Mouse (Mus musculus) stomach, embryonic 16.5 days (tissue): ENCODE measurements around the gene Bckdhb. TPM values are rescaled to one million over a fixed set of nuclear protein-coding genes. Genes with fewer than 3 reads are reported as not detected.

ENCODE experiments used
- ATAC-seq: fragments of 200-750 bp; cut with Nextera tagmentation; 2 replicates; pipeline ENCODE4 v1.8.0; 2017; ENCODE audit warnings: moderate number of reproducible peaks, moderate TSS enrichment; ENCODE audit not compliant: insufficient read depth, low FRiP score
- H3K27ac ChIP-seq: fragments of 300-500 bp; sonication (generic); 2 replicates; pipeline ENCODE4 v1.5.1; 2014; ENCODE audit warnings: low read length
- H3K27me3 ChIP-seq: fragments of 300-500 bp; sonication (generic); 2 replicates; pipeline ENCODE4 v1.6.1; 2014; ENCODE audit warnings: low read length, control low read depth, mixed read lengths; ENCODE audit not compliant: control insufficient read depth, insufficient read depth
- H3K36me3 ChIP-seq: fragments of 300-500 bp; sonication (generic); 2 replicates; pipeline ENCODE4 v1.6.1; 2014; ENCODE audit warnings: low read length; ENCODE audit not compliant: control insufficient read depth, insufficient read depth
- H3K4me1 ChIP-seq: fragments of 300-500 bp; sonication (generic); 2 replicates; pipeline ENCODE4 v1.6.1; 2014; ENCODE audit warnings: low read length, control low read depth, mixed read lengths; ENCODE audit not compliant: control insufficient read depth, insufficient read depth
- H3K4me2 ChIP-seq: fragments of 300-500 bp; sonication (generic); 2 replicates; pipeline ENCODE4 v1.6.1; 2014; ENCODE audit warnings: low read depth, low read length, mixed read lengths
- H3K4me3 ChIP-seq: fragments of 300-500 bp; sonication (generic); replicated peaks from 2 replicates; pipeline ENCODE4 v1.5.1; 2014; ENCODE audit warnings: mild to moderate bottlenecking, low read length
- H3K9ac ChIP-seq: fragments of 300-500 bp; sonication (generic); 2 replicates; pipeline ENCODE4 v1.6.1; 2014; ENCODE audit warnings: low read length
- H3K9me3 ChIP-seq: fragments of 300-500 bp; sonication (generic); replicated peaks from 2 replicates; pipeline ENCODE4 v1.6.1; 2016; ENCODE audit warnings: low read length, control low read depth; ENCODE audit not compliant: control insufficient read depth
- WGBS: fragments of 180-500 bp; shearing (Covaris S2); extraction: QIAGEN DNeasy Blood & Tissue Kit; methylation state at CpG from one replicate; pipeline ENCODE4 v1.1.7; 2014; 5-methylcytosine and 5-hydroxymethylcytosine counted together
- polyA plus RNA-seq: library from polyadenylated mRNA; unstranded; fragments of >200 nt; fragmentation: Nextera tagmentation; extraction: Ambion mirVana; gene quantifications from 2 replicates; pipeline ENCODE4 v1.2.1, GENCODE M21; 2015

Gene Bckdhb
- polyA plus RNA-seq, 1 experiment from 2014 or later: 48.1 TPM

GRCm38 (mm10) chr9:84031406-84031805, 106.5 kb downstream of the Bckdhb start:
- Histone ChIP-seq H3K9me3 (no peaks in the 10 kb centered on the region), H3K4me1 (0 out of 2 replicates have a peak, but pooled peaks cover 2% of the 10 kb centered on the region), H3K36me3 (no peaks in the 10 kb centered on the region), H3K9ac (no peak overlapping the region), H3K4me2 (no peak overlapping the region), H3K4me3 (no peak overlapping the region), H3K27me3 (no peaks in the 10 kb centered on the region), H3K27ac (no peak overlapping the region)
- ATAC-seq: no peak
- WGBS: 73% methylated on average over 6 of the region's 6 CpGs

- no peaks in the 10 kb centered on the region for H3K9me3 ChIP-seq
- H3K27ac ChIP-seq: no peak overlapping the region
- no peaks in the 10 kb centered on the region for H3K36me3 ChIP-seq
- no peak overlapping the region for H3K4me3 ChIP-seq
- no peak overlapping the region for H3K9ac ChIP-seq
- H3K4me1 ChIP-seq: 0 out of 2 replicates have a peak, but pooled peaks cover 2% of the 10 kb centered on the region
- WGBS: 42% methylated on average over 19 of the region's 19 CpGs
- no peak; the same call in 1 of the 2 replicates for ATAC-seq
- no peaks in the 10 kb centered on the region for H3K27me3 ChIP-seq
- H3K4me2 ChIP-seq: no peak overlapping the region
Observed at GRCm38 (mm10) chr9:84032669-84033341, 107.9 kb downstream of the Bckdhb start.

GRCm38 (mm10) chr9:84036046-84036445, 111.1 kb downstream of the Bckdhb start:
- H3K27ac ChIP-seq: peak overlapping the region; percentile 48; the same call in 1 of the 2 replicates
- H3K9me3 ChIP-seq: no peaks in the 10 kb centered on the region
- ATAC-seq: no peak
- no peaks in the 10 kb centered on the region for H3K36me3 ChIP-seq
- 0 out of 2 replicates have a peak, but pooled peaks cover 2% of the 10 kb centered on the region for H3K4me1 ChIP-seq
- no peaks in the 10 kb centered on the region for H3K27me3 ChIP-seq
- no peak overlapping the region for H3K4me3 ChIP-seq
- H3K9ac ChIP-seq: no peak overlapping the region
- H3K4me2 ChIP-seq: no peak overlapping the region
- WGBS: 76% methylated on average over 8 of the region's 8 CpGs

- H3K9me3 ChIP-seq: no peaks in the 10 kb centered on the region
- H3K27ac ChIP-seq: peak overlapping the region; percentile 25; the same call in 1 of the 2 replicates
- 69% methylated on average over 1 of the region's 1 CpGs for WGBS
Observed at GRCm38 (mm10) chr9:84037224-84037623, 112.3 kb downstream of the Bckdhb start.

GRCm38 (mm10) chr9:84038946-84039345, 114.0 kb downstream of the Bckdhb start:
- Histone ChIP-seq H3K27ac (no peak overlapping the region), H3K9ac (no peak overlapping the region), H3K27me3 (no peaks in the 10 kb centered on the region), H3K4me3 (no peak overlapping the region), H3K4me2 (no peak overlapping the region), H3K9me3 (no peaks in the 10 kb centered on the region), H3K4me1 (no peaks in the 10 kb centered on the region), H3K36me3 (no peaks in the 10 kb centered on the region)
- 76% methylated on average over 4 of the region's 4 CpGs for WGBS
- no peak for ATAC-seq

More at GRCm38 (mm10) chr9:84037224-84037623, 112.3 kb downstream of the Bckdhb start:
- ATAC-seq: no peak
- Histone ChIP-seq H3K4me3 (no peak overlapping the region), H3K36me3 (no peaks in the 10 kb centered on the region), H3K4me2 (no peak overlapping the region), H3K9ac (no peak overlapping the region), H3K4me1 (no peaks in the 10 kb centered on the region), H3K27me3 (no peaks in the 10 kb centered on the region)

- Histone ChIP-seq H3K27ac (no peak overlapping the region), H3K4me2 (no peak overlapping the region), H3K27me3 (no peaks in the 10 kb centered on the region), H3K4me3 (no peak overlapping the region), H3K9ac (no peak overlapping the region), H3K4me1 (no peaks in the 10 kb centered on the region), H3K36me3 (no peaks in the 10 kb centered on the region), H3K9me3 (no peaks in the 10 kb centered on the region)
- ATAC-seq: no peak
- 52% methylated on average over 2 of the region's 2 CpGs for WGBS
Observed at GRCm38 (mm10) chr9:84040376-84040775, 115.4 kb downstream of the Bckdhb start.

- Histone ChIP-seq H3K4me3 (no peak overlapping the region), H3K9ac (no peak overlapping the region), H3K4me1 (no peaks in the 10 kb centered on the region), H3K4me2 (no peak overlapping the region), H3K27ac (no peak overlapping the region), H3K27me3 (no peaks in the 10 kb centered on the region), H3K9me3 (no peaks in the 10 kb centered on the region), H3K36me3 (no peaks in the 10 kb centered on the region)
- WGBS: 86% methylated on average over 4 of the region's 4 CpGs
- ATAC-seq: no peak
Observed at GRCm38 (mm10) chr9:84041631-84042277, 116.8 kb downstream of the Bckdhb start.

- no peaks in the 10 kb centered on the region for H3K36me3 ChIP-seq
- H3K4me1 ChIP-seq: no peaks in the 10 kb centered on the region
- ATAC-seq: no peak
- no peaks in the 10 kb centered on the region for H3K9me3 ChIP-seq
- H3K4me2 ChIP-seq: no peak overlapping the region
- H3K27me3 ChIP-seq: no peaks in the 10 kb centered on the region
- H3K4me3 ChIP-seq: no peak overlapping the region
- H3K9ac ChIP-seq: no peak overlapping the region
- 79% methylated on average over 3 of the region's 3 CpGs for WGBS
- no peak overlapping the region for H3K27ac ChIP-seq
Observed at GRCm38 (mm10) chr9:84042539-84042938, 117.6 kb downstream of the Bckdhb start.

GRCm38 (mm10) chr9:84044136-84044535, 119.2 kb downstream of the Bckdhb start:
- no peaks in the 10 kb centered on the region for H3K36me3 ChIP-seq
- ATAC-seq: no peak

More at GRCm38 (mm10) chr9:84044136-84044535, 119.2 kb downstream of the Bckdhb start:
- Histone ChIP-seq H3K4me1 (no peaks in the 10 kb centered on the region), H3K9me3 (no peaks in the 10 kb centered on the region), H3K9ac (no peak overlapping the region), H3K27me3 (no peaks in the 10 kb centered on the region), H3K4me3 (no peak overlapping the region), H3K4me2 (no peak overlapping the region), H3K27ac (no peak overlapping the region)
- 89% methylated on average over 6 of the region's 6 CpGs for WGBS
